Mouse (Mus musculus): ENCODE measurements around the gene Sp7.

Gene Sp7

DNA sequence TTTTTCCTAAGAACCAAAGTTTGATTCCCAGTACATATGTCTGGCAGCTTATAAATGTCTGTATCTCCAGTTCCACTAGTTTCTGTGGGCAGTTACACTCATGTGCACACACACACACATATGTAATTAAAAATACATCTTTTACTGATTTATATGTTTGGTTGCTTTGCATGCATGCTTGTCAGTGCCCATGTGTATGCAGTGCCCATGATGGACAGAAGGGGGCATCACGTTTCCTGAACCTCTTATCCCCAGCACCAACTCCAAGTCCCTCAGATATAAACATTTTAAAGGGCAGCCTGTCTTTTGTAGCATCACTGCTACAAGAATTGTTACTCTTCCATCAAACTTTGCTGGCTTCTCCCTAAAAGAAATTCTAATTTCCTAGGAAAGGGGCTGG lies 25.4 kb downstream of the Sp7 start:
- peak; percentile 76 for DNase-seq (ENCODE audit: low read depth)

- DNase-seq (ENCODE audit: low read depth) = no peak
Observed at GRCm38 (mm10) chr15:102339612-102340011, 27.4 kb downstream of the Sp7 start.

- no peak for DNase-seq (ENCODE audit: low read depth)
Observed at GRCm38 (mm10) chr15:102336946-102337345, 30.0 kb downstream of the Sp7 start.

DNA sequence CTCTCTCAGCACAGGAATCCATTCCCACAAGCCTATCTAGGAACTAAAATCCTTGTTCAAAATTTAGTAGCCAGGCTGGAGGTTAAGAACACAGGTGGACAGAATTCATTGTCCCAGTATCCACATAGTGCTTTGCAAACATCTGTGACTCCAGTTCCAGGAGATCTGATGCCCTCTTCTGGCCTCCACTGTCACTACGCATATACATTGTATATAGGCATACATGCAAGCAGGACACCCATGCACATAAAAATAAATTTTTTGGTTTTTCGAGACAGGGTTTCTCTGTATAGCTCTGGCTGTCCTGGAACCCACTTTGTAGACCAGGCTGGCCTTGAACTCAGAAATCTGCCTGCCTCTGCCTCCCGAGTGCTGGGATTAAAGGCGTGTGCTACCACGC lies 31.1 kb downstream of the Sp7 start:
- DNase-seq (ENCODE audit: low read depth) = peak; percentile 55

GRCm38 (mm10) chr15:102335254-102335653 lies 31.7 kb downstream of the Sp7 start:
- DNase-seq (ENCODE audit: low read depth) = no peak

- peak; percentile 95 for DNase-seq (ENCODE audit: low read depth)
Observed at GRCm38 (mm10) chr15:102331610-102332015, 35.4 kb downstream of the Sp7 start, which contains the start of gene Myg1. TSS of gene Myg1 (plus strand) at chr15:102331709.

- DNase-seq (ENCODE audit: low read depth) = peak; percentile 33
Observed at GRCm38 (mm10) chr15:102326892-102327291, 40.1 kb downstream of the Sp7 start.

DNA sequence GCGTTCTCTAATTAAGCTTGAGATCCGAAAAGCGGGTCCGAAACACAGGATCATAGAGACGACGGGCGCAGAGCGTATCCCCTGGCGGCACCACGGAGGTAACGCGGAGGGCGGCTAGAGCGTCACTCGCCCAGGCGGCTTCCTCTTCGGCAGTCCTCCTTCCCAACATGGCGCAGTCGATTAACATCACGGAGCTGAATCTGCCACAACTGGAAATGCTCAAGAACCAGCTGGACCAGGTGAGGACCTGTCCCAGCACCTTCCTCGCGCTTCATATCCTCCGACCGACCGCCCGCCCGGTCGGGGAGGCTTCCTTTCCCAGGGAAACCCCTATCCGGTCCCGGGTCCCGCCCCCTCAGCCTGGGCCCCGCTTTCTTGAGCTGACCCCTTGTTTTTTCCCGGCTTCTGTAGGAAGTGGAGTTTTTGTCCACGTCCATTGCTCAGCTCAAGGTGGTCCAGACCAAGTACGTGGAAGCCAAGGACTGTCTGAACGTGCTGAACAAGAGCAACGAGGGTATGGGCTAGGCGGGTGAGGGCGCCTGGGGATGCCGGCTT lies 40.9 kb downstream of the Sp7 start, which contains the start of gene Pfdn5:
TSS of gene Pfdn5 (plus strand) at position 95 of the 555 bp plus-strand sequence.
- peak; percentile 86 for DNase-seq (ENCODE audit: low read depth)

DNA sequence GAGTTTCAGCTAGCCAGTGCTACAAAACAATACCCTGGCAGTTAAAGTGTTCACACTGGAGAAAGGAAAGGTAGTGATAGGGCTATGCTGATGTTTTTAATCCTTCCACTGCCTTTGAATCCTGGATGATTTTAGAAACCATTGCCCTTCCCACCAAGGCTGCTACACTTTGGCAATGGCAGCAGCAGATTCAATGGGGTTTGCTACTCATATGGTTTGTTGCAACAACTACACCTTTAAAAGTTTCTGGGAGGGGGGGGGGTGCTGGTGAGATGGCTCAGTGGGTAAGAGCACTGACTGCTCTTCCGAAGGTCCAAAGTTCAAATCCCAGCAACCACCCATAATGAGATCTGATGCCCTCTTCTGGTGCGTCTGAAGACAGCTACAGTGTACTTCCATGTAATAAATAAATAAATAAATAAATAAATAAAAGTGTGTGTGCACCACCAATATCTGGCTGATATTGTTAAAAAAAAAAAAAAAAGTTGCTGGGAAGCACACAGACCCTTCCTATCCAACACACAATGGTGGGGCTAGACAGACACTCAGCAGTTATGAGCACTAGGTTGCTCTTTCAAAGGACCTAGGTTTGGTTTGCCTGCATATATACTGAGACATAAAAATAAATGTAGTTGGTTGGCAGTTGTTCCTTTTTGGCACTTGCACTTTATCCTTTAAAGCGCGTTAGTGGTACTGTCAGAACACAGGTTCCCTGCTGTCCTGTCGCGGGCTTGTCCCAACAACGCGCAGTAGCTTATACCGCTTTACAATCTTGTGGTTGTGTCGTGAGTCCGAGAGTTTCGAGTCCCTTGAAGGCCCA lies 42.1 kb downstream of the Sp7 start:
- DNase-seq (ENCODE audit: low read depth) = no peak

- peak; percentile 78 for DNase-seq (ENCODE audit: low read depth)
Observed at GRCm38 (mm10) chr15:102316263-102316662, 50.7 kb downstream of the Sp7 start.

GRCm38 (mm10) chr15:102315292-102315691 lies 51.7 kb downstream of the Sp7 start:
- no peak for DNase-seq (ENCODE audit: low read depth)

DNA sequence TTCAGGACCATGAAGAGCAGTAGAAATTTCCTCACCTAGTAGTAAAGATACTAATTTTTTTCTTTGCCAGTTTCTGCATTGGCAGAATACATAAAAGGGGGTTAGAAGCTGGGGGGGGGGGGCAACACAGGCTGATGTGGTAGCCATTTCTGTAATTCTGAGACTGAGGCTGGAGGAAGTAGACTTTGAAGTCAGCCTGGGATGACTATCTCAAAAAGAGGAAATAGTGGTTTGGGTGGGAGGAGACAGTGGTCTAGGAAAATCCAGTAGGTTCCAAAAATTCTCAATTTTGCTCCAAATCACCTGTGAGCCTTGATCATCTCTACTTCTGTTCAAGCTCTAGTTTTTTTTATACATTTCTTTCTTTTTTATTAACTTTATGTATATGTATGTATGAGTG lies 55.5 kb downstream of the Sp7 start:
- DNase-seq (ENCODE audit: low read depth) = no peak

DNA sequence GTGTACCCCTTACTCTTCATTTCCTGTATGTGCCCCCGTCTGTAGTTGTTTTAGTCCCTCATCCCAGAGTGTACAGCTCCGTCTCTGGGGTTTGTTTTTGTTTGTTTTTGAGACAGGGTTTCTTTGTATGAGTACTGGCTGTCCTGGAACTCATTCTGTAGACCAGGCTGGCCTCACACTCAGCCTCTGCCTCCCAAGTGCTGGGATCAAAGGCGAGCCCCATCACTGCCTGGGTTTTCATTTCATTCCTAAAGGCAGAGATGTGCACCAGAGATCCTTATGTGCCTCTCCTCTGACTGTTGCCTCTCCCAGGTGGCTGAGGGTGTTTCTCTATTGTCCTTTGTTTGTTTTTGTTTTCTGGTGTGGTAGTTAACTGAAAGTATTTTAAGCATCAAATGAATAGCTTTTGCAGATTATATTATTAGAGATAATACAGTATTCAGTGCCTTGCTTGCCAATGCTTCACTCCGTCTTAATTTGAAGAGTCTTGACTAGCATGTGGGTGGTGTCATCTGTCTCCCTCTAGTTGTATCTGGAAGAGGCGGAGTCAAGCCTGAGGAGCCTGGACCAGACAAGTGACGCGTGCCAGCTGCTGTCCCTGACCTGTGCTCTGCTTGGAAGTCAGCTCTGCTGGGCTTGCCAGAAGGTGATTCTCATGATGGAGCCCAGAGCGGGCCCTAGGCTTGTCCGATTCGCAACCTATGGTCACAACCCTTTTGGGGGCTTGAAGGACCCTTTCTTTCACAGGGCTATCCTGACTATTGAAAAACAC lies 56.7 kb downstream of the Sp7 start:
- DNase-seq (ENCODE audit: low read depth) = no peak

- no peak for DNase-seq (ENCODE audit: low read depth)
Observed at GRCm38 (mm10) chr15:102308717-102309116, 58.3 kb downstream of the Sp7 start.
